ENCODE assay signal across 12 mouse cellular contexts in the genomic region with DNA sequence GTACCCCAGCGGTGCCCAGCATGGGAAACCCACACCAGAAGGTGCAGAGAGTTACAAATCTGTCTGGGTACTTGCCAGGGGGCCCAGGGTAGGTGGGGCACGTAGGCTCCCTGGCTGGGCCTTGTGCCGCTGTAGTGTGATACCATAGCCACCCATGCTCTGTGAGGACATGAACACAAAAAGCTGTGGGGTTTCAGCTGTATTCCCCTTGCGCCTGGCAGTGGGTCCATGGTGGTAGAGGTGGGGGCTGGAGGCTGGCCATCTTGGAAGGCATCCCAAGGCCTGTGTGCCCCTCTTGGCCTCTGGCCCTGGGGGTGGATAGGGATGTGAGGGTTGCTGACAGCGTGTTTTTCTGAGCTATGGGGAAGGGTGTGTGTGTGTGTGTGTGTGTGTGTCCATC. TPM values are rescaled to one million over a fixed set of nuclear protein-coding genes. Genes with fewer than 3 reads are reported as not detected.
DNase-seq lines count a peak whose midpoint lies in the region; ATAC-seq lines count a peak whose summit lies in the region.
"Had no signal": no experiment of that assay in that cellular context is flagged by ENCODE, and none has a peak within 500 bp of the region (broad histone marks: within the 10 kb centered on the region; RNA-seq: fewer than 3 reads in every experiment).

No protein-coding gene starts in this region.

- H3K36me3 ChIP-seq in heart, embryonic 10.5 days, result peaks cover 66% of the 10 kb centered on the region
- peaks cover 56% of the 10 kb centered on the region for H3K36me3 ChIP-seq in kidney, embryonic 14.5 days (ENCODE audit: control insufficient read depth, insufficient read depth, low read length)

- intact Hi-C loops in heart, postnatal 14 days (cut with DNase I), result no loop called here

- 0 out of 2 replicates have a peak, but pooled peaks have one; percentile 24 for ATAC-seq in kidney, embryonic 14.5 days (ENCODE audit: low FRiP score, low TSS enrichment)
- ATAC-seq: forebrain, embryonic 14.5 days had no signal

- 0 out of 2 replicates have a peak overlapping the region, but pooled peaks have one; percentile 13 for H3K9ac ChIP-seq in kidney, embryonic 14.5 days (ENCODE audit: low read depth, low read length)

- whole genome bisulfite sequencing in heart, embryonic 10.5 days, result 74% methylated on average over 5 of the region's 5 CpGs
- WGBS in kidney, embryonic 14.5 days, result 65% methylated on average over 5 of the region's 5 CpGs

- no peak for DNase-seq in heart, embryonic 10.5 days (ENCODE audit: low spot score)
- DNase-seq in heart, postnatal 14 days, result no peak
- peak; percentile 40 for DNase-seq in testis, postnatal 10 days (ENCODE audit: low spot score)
- DNase-seq in testis, postnatal 14 days (ENCODE audit: low spot score), result no peak
- no peak for DNase-seq in embryo, embryonic 9.5 days (ENCODE audit: extremely low spot score)
- no peak for DNase-seq in adrenal gland, postnatal 36 days
- DNase-seq in left cerebral cortex, adult 9 months (ENCODE audit: low spot score in 2 of 2), result no peak
- DNase-seq: right cerebral cortex, adult 18-20 months; thymus, adult 2 months had no signal

- peak overlapping the region; percentile 79 for H3K27ac ChIP-seq in heart, embryonic 10.5 days
- peak overlapping the region; percentile 78; the same call in 1 of the 2 replicates for H3K27ac ChIP-seq in kidney, embryonic 14.5 days (ENCODE audit: low read depth, low read length)

- H3K4me1 ChIP-seq in heart, embryonic 10.5 days, result peaks cover 38% of the 10 kb centered on the region
- H3K4me1 ChIP-seq in kidney, embryonic 14.5 days (ENCODE audit: control insufficient read depth, insufficient read depth, low read length), result peaks cover 34% of the 10 kb centered on the region

- no peaks in the 10 kb centered on the region for H3K9me3 ChIP-seq in heart, embryonic 10.5 days
- H3K9me3 ChIP-seq in kidney, embryonic 14.5 days (ENCODE audit: control insufficient read depth, low read length), result no peaks in the 10 kb centered on the region

- H3K4me2 ChIP-seq in kidney, embryonic 14.5 days (replicated peaks; ENCODE audit: low read depth, low read length), result no peak overlapping the region

- no peak overlapping the region for H3K4me3 ChIP-seq in heart, embryonic 10.5 days
- H3K4me3 ChIP-seq in kidney, embryonic 14.5 days (ENCODE audit: low read length), result no peak overlapping the region

- no peaks in the 10 kb centered on the region for H3K27me3 ChIP-seq in heart, embryonic 10.5 days (ENCODE audit: insufficient read depth, poor library complexity, severe bottlenecking)
- no peaks in the 10 kb centered on the region for H3K27me3 ChIP-seq in kidney, embryonic 14.5 days (ENCODE audit: control insufficient read depth, insufficient read depth, low read length)

RNA-seq across cellular contexts. Expression of a gene that starts 15.0 kb away (rescaled TPM):
- 36.6 and 46.3 TPM in 2 replicates for polyA plus RNA-seq in heart, embryonic 10.5 days (2016; fragmentation: Nextera tagmentation; extraction: Ambion mirVana)
- total RNA-seq in heart, postnatal 14 days (2021), result 10 to 100 TPM in 1 of 2 experiments, 1 to 10 TPM in 1; 7.4 to 10.7 TPM
- polyA plus RNA-seq in kidney, embryonic 14.5 days (2014; fragmentation: Nextera tagmentation; extraction: Ambion mirVana), result 49.9 and 105 TPM in 2 replicates
- total RNA-seq in adrenal gland, postnatal 36 days (2021), result 1 to 10 TPM; 6.9 to 8.8 TPM
- total RNA-seq: common myeloid progenitor, adult 5-6 weeks had no signal

RNA-seq across cellular contexts. Expression of a gene that starts 23.8 kb away (rescaled TPM):
- polyA plus RNA-seq in heart, embryonic 10.5 days (2016; fragmentation: Nextera tagmentation; extraction: Ambion mirVana), result 0.46 and 0.62 TPM in 2 replicates
- 1 to 10 TPM in 1 of 2 experiments, under 1 TPM in 1; 1.00 to 1.2 TPM for total RNA-seq in heart, postnatal 14 days (2021)
- 0.91 and 1.2 TPM in 2 replicates for polyA plus RNA-seq in kidney, embryonic 14.5 days (2014; fragmentation: Nextera tagmentation; extraction: Ambion mirVana)
- total RNA-seq in adrenal gland, postnatal 36 days (2021), result 1 to 10 TPM; 1.4 to 2.4 TPM
